Mouse (Mus musculus) embryonic stem cell, embryonic (primary cell): ENCODE results near the gene Olfr1368.

Experiments
- CTCF ChIA-PET, 4 experiments: fragments of 300-600 bp in 2 of 4; fragments of 350-600 bp in 2 of 4; sonication (Branson Sonifier 250); formaldehyde crosslinking; loops; one replicate each; lab custom pipeline; 2022; ENCODE audit warnings: inconsistent platforms in 2 of 4; lab: Charles Lee
- POLR2A ChIA-PET, 4 experiments: fragments of 300-600 bp in 2 of 4; fragments of 350-600 bp in 2 of 4; sonication (Branson Sonifier 250); formaldehyde crosslinking; loops; one replicate each; lab custom pipeline; 2022; ENCODE audit warnings: antibody characterized with exemption in 4 of 4, inconsistent platforms in 1 of 4; lab: Charles Lee

The Olfr1368 gene

DNA sequence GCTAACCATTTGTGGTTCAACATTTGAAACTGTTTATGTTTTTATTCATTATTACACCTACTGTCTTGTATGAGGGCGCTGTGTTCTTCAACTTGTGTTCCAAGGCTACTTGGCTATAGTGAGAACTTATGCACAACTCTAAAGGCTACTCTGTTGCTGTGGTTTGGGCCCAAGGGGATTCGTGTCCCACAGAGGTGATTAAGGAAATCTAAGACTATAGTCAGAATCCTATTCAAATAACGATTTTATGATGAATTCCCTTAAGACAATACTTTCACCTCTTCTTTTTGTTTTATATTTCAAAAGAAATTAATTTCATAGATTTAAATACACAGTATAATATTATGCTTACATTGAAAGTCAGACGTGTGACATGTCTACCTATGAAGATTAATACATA lies at the start of gene Olfr1368:
TSS of gene Olfr1368 (minus strand) at position 101 of the 400 bp plus-strand sequence.
- CTCF ChIA-PET = no interaction called here

GRCm38 (mm10) chr13:21185521-21185920 lies 39.9 kb upstream of the Olfr1368 start:
- CTCF ChIA-PET = interaction anchor here in 3 of 4 experiments (0.6 to 0.9 kb wide), 6 partner anchors 19 to 835 kb away, joined by 3 to 5 read pairs (median 4); no protein-coding TSS in a partner anchor
- POLR2A ChIA-PET = interaction anchor here in 3 of 4 experiments (0.6 to 13.4 kb wide), 7 partner anchors 9 to 140 kb away, joined by 3 to 154 read pairs (median 5); no protein-coding TSS in a partner anchor

More for the DNA sequence above, at the start of gene Olfr1368:
- POLR2A ChIA-PET = no interaction called here

DNA sequence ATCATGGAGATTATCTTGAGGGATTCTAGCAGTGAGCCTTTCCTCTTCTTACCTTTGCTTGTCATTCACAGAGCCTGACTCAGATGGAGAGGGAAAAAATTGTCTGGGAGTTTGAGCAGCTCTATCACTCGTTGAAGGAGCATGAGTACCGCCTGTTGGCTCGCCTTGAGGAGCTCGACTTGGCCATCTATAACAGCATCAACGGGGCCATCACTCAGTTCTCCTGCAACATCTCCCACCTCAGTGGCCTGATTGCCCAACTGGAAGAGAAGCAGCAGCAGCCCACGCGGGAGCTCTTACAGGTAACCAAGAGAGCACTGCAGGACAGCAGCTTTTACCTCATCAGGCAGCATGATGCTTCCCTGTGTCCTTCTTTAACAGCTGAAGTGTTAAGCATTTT lies 38.0 kb upstream of the Olfr1368 start:
- ChIA-PET CTCF (no interaction called here), POLR2A (interaction anchor here in 2 of 4 experiments (0.6 to 13.4 kb wide), 6 partner anchors 10 to 57 kb away, joined by 3 to 154 read pairs (median 4); no protein-coding TSS in a partner anchor)

- ChIA-PET POLR2A (interaction anchor here in 2 of 4 experiments (0.9 to 13.4 kb wide), 5 partner anchors 10 to 39 kb away, joined by 4 to 154 read pairs (median 21); no protein-coding TSS in a partner anchor), CTCF (no interaction called here)
Observed at GRCm38 (mm10) chr13:21183066-21183465, 37.4 kb upstream of the Olfr1368 start.

GRCm38 (mm10) chr13:21181996-21182395 lies 36.3 kb upstream of the Olfr1368 start:
- CTCF ChIA-PET = interaction anchor here in 1 of 4 experiments (0.9 kb wide), 1 partner anchor 18 kb away, joined by 5 read pairs; no protein-coding TSS in a partner anchor
- POLR2A ChIA-PET = interaction anchor here in 2 of 4 experiments (1.1 to 13.4 kb wide), 10 partner anchors 8 to 86 kb away, joined by 4 to 154 read pairs (median 12); no protein-coding TSS in a partner anchor

DNA sequence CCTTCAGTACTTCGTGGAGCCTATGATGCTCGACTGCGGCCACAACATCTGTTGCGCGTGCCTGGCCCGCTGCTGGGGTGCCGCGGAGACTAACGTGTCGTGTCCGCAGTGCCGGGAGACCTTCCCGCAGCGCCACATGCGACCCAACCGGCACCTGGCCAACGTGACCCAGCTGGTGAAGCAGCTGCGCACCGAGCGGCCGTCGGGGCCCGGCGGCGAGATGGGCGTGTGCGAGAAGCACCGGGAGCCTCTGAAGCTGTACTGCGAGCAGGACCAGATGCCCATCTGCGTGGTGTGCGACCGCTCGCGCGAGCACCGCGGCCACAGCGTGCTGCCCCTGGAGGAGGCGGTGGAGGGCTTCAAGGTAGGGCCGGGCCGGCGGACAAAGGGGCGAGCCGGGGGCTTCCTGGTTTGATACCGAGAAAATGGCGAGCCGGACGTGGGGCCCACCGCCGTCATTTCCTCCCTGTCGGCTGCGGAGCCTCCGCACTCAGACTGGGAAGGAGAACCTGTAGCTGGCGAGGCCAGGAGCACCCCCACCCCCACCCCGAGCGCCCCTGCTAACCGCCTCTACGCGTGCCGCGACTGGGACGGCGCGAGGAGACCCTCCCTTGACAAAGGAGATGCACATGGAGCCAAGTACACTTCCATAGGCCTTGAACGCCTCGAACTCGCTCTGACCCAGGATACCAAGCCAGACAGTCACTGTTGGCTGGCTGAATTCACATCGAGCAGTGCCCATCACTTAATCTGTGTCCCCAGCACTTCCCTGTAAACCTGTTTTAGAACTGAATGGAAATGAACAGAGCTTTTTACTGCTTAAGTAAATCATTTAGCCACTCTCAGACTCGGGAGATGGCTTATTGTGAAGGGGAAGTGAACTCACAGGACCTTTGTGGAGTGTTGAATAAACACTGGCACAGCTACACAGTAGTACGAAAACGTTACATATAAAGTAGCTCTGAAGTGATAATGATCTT lies 35.2 kb upstream of the Olfr1368 start:
- POLR2A ChIA-PET = interaction anchor here in 3 of 4 experiments (0.6 to 13.4 kb wide), 40 partner anchors 7 to 1230 kb away, joined by 3 to 154 read pairs (median 5); partner anchors contain the start of genes Hist1h2ai (in 2 of the 3), Hist1h2bl (in 2 of the 3), Hist1h2ak (in 1 of the 3) and Hist1h2bm (in 1 of the 3)
- CTCF ChIA-PET = interaction anchor here in 3 of 4 experiments (0.6 to 2.9 kb wide), 7 partner anchors 17 to 53 kb away, joined by 3 to 10 read pairs (median 4); no protein-coding TSS in a partner anchor

- POLR2A ChIA-PET = interaction anchor here in 3 of 4 experiments (0.6 to 13.4 kb wide), 54 partner anchors 8 to 863 kb away, joined by 3 to 154 read pairs (median 4); partner anchors contain the start of genes Hist1h2ai (in 2 of the 3), Hist1h2bl (in 2 of the 3), Hist1h2ag (in 1 of the 3) and Hist1h2ah (in 1 of the 3)
- CTCF ChIA-PET = interaction anchor here in 3 of 4 experiments (0.5 to 2.9 kb wide), 10 partner anchors 20 to 761 kb away, joined by 3 to 10 read pairs (median 4); no protein-coding TSS in a partner anchor
Observed at GRCm38 (mm10) chr13:21179724-21180550, 34.3 kb upstream of the Olfr1368 start.

DNA sequence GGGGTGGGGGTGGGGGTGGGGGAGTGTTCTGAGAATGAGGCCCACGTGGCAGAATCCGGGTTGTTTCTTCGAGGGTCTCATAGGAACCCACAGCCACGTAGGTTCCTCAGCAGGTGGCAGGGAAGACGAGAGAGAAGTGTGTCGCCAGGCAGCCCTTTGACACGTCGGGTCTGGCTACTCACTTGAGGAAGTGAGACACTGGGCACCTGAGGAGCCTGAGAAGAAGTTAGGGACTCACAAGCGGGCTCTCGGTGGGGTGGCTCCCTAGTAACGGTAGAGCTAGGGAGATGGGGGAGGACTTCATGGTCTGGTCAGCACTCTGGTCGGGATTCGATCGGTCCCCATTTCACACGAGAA lies 33.7 kb upstream of the Olfr1368 start, which contains the start of gene Trim27:
TSS of gene Trim27 (plus strand) at position 79 of the 357 bp plus-strand sequence.
- ChIA-PET POLR2A (interaction anchor here in 3 of 4 experiments (0.5 to 13.4 kb wide), 47 partner anchors 9 to 864 kb away, joined by 3 to 154 read pairs (median 5); partner anchors contain the start of genes Hist1h2ai (in 2 of the 3), Hist1h2bl (in 2 of the 3), Hist1h2ag (in 1 of the 3) and Hist1h2ah (in 1 of the 3)), CTCF (interaction anchor here in 3 of 4 experiments (0.6 to 2.9 kb wide), 7 partner anchors 21 to 146 kb away, joined by 3 to 10 read pairs (median 4); no protein-coding TSS in a partner anchor)

GRCm38 (mm10) chr13:21178364-21178763 lies 32.7 kb upstream of the Olfr1368 start:
- ChIA-PET CTCF (interaction anchor here in 1 of 4 experiments (1.2 to 2.9 kb wide), 2 partner anchors 56 to 88 kb away, joined by 3 to 8 read pairs; no protein-coding TSS in a partner anchor), POLR2A (interaction anchor here in 2 of 4 experiments (0.6 to 13.4 kb wide), 9 partner anchors 9 to 85 kb away, joined by 3 to 154 read pairs (median 10); no protein-coding TSS in a partner anchor)

DNA sequence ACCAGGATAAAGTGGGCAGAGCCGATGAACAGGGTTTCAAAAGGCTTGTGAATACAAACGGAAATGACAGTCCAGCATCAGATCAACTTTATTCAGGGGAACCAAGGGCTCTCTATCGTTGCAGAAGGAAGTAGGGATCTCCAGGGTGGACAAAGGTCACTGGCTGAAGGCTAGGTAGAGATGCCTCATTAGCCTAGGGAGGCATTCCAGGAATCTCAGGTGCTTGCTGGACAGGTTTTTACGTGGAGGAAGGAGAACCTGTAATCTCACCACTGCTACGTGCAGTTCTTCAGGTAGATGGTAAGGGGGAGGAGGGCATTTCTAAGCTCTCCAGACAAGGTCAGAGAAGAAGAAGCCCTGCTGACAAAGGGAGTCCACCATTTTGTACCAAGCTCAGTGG lies 32.0 kb upstream of the Olfr1368 start:
- POLR2A ChIA-PET = interaction anchor here in 2 of 4 experiments (0.6 to 13.4 kb wide), 6 partner anchors 9 to 624 kb away, joined by 3 to 154 read pairs (median 14); no protein-coding TSS in a partner anchor
- CTCF ChIA-PET = interaction anchor here in 2 of 4 experiments (0.6 to 1.2 kb wide), 3 partner anchors 22 to 88 kb away, joined by 3 read pairs; no protein-coding TSS in a partner anchor

- ChIA-PET CTCF (interaction anchor here in 1 of 4 experiments (1.0 kb wide), 1 partner anchor 23 kb away, joined by 3 read pairs; no protein-coding TSS in a partner anchor), POLR2A (interaction anchor here in 2 of 4 experiments (0.6 to 13.4 kb wide), 5 partner anchors 8 to 65 kb away, joined by 4 to 154 read pairs (median 6); no protein-coding TSS in a partner anchor)
Observed at GRCm38 (mm10) chr13:21176733-21177132, 31.1 kb upstream of the Olfr1368 start.

DNA sequence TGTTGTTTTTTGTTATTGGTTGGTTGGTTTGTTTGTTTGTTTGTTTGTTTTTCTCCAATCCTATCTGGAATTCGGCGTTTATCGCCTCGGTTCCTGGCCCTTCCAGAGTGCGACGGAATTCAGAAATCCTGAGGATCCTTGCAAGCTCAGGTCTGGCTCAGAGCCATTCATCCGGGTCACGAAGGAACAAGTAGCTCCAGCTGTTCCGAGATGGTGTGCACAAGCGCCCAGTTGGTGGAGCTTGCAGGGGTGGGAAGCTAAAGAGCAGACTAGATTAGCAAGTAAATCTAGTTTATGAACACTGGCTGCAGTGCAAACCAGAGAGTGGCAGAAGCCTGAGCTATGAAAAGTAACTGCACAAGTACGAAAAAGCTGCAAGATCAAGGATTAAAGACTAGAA lies 27.4 kb upstream of the Olfr1368 start:
- CTCF ChIA-PET = interaction anchor here (0.6 to 1.4 kb wide), 7 partner anchors 15 to 93 kb away, joined by 3 to 7 read pairs (median 3); no protein-coding TSS in a partner anchor
- POLR2A ChIA-PET = interaction anchor here in 3 of 4 experiments (0.7 to 3.3 kb wide), 33 partner anchors 8 to 618 kb away, joined by 3 to 13 read pairs (median 4); partner anchors contain the start of genes Hist1h2ai (in 2 of the 3), Hist1h2ak (in 1 of the 3), Hist1h2an (in 1 of the 3) and Hist1h2bn (in 1 of the 3)

DNA sequence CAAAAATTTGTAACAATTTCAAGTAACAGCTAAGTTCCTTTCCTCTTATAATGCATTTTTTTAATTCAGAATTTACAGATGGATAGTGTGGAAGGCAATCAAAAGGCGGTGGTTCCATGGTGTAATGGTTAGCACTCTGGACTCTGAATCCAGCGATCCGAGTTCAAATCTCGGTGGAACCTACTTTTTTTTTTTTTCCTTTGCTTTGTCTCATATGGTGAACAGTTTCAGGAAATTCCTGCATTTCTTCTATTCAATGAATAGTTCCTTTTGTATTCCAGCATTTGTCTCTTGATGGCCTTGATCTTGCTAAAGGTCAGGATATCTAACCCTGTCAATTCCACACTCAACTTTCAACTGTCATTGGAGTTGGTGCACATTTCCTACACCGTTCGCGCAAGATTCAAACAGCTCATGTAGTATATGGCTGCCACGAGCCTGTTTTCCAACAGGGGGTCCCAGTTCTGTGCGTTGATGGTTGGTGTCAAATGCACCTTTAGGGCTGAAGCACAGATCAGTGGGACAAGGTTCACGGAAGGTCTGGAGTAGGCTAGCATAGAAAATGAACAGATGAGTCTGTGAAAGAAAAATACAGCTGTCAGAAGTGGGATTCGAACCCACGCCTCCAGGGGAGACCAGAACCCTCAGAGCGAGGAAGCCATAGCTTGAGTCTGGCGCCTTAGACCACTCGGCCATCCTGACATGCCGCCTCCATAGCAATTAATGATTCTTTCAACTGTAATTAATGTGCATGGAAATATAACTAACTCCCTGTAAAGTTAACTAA lies 26.8 kb upstream of the Olfr1368 start:
- ChIA-PET POLR2A (interaction anchor here in 3 of 4 experiments (0.7 to 3.3 kb wide), 35 partner anchors 9 to 618 kb away, joined by 3 to 13 read pairs (median 4); partner anchors contain the start of genes Hist1h2ai (in 2 of the 3), Hist1h2ak (in 1 of the 3), Hist1h2an (in 1 of the 3) and Hist1h2bn (in 1 of the 3)), CTCF (interaction anchor here (0.6 to 1.4 kb wide), 7 partner anchors 14 to 685 kb away, joined by 3 to 7 read pairs (median 4); no protein-coding TSS in a partner anchor)

DNA sequence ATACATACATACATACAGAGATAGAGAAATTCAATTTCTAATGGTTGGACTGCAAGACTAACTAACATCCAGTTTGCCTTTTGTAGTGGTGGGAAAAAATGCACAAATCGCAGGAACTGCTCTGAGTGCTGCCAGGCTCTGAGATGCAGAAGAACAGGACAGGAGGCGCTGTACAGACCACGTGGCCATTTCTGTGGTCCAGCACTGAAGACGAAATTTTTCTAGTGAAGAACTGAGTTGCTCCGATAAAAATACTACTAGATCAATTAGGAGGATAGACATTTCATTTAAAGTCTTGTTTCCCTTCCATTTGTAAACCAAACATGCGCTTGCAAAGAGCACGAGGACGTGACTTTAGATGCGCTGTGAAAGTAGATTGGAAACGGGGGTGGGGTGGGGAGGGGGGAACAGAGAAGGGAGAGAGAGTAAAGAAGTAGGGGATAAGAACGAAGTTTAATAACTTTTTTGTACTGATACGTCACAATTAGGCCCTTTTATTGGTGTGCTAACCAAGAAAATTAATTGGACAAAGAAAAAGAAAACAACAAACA lies 26.0 kb upstream of the Olfr1368 start:
- POLR2A ChIA-PET = interaction anchor here in 3 of 4 experiments (0.7 to 3.3 kb wide), 11 partner anchors 9 to 619 kb away, joined by 3 to 13 read pairs (median 5); partner anchors contain the start of gene Hist1h3i (in 1 of the 3)
- CTCF ChIA-PET = interaction anchor here in 1 of 4 experiments (1.4 kb wide), 1 partner anchor 63 kb away, joined by 3 read pairs; no protein-coding TSS in a partner anchor

DNA sequence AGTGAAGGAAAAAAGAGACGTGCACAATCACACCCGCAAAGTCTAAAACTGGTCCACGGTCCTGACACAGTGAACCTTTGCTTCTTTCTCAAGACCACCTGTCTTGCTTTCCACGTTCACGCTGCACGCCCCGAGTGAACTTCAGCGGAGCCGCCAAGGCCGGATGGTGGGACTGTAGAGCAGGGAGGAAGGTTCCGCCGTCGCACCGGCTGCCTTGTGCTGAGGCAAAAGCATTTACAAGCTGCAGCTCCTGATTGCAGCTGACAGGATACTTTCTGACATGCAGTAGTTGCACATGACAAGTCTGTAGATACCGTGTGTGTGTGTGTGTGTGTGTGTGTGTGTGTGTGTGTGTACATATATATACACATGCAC lies 25.5 kb upstream of the Olfr1368 start:
- CTCF ChIA-PET = no interaction called here

More for the DNA sequence above, 25.5 kb upstream of the Olfr1368 start:
- POLR2A ChIA-PET = interaction anchor here in 2 of 4 experiments (0.6 to 2.7 kb wide), 6 partner anchors 10 to 612 kb away, joined by 3 to 8 read pairs (median 4); partner anchors contain the start of gene Hist1h3i (in 1 of the 2)
